Mouse (Mus musculus): ENCODE measurements around the gene Lsamp.

- TF ChIP-seq EP300 (IDR thresholded peaks at IDR 0.05; ENCODE audit: insufficient read depth, low read depth, low read length): no peak
- no peak for TF ChIP-seq CTCF (IDR thresholded peaks at IDR 0.05; ENCODE audit: low read depth, low read length)
Measured at GRCm38 (mm10) chr16:40555608-40556007, 571.4 kb downstream of the Lsamp start.
